Mouse (Mus musculus) lung, embryonic 15.5 days (tissue): ENCODE measurements around the gene Klc3. TPM values are rescaled to one million over a fixed set of nuclear protein-coding genes. Genes with fewer than 3 reads are reported as not detected.
A peak's percentile ranks its signal among the peaks of the same experiment; 100 is the strongest.

Source experiments
- ATAC-seq: fragments of 200-750 bp; cut with Nextera tagmentation; 2 replicates; pipeline ENCODE4 v1.8.0; 2017; ENCODE audit warnings: moderate number of reproducible peaks, borderline replicate concordance; ENCODE audit not compliant: low FRiP score, low TSS enrichment; ENCODE audit errors: extremely low read depth
- H3K27ac ChIP-seq: fragments of 300-500 bp; sonication (generic); 2 replicates; pipeline ENCODE4 v1.5.1; 2015; ENCODE audit warnings: moderate library complexity, mild to moderate bottlenecking, inconsistent platforms
- H3K27me3 ChIP-seq: fragments of 300-500 bp; sonication (generic); 2 replicates; pipeline ENCODE4 v1.6.1; 2015; ENCODE audit warnings: inconsistent platforms
- H3K36me3 ChIP-seq: fragments of 300-500 bp; sonication (generic); 2 replicates; pipeline ENCODE4 v1.6.1; 2015; ENCODE audit warnings: inconsistent platforms
- H3K4me1 ChIP-seq: fragments of 300-500 bp; sonication (generic); 2 replicates; pipeline ENCODE4 v1.6.1; 2015; ENCODE audit warnings: inconsistent platforms
- H3K4me2 ChIP-seq: fragments of 300-500 bp; sonication (generic); 2 replicates; pipeline ENCODE4 v1.6.1; 2015; ENCODE audit warnings: inconsistent platforms, mild to moderate bottlenecking, moderate library complexity
- H3K4me3 ChIP-seq: fragments of 300-500 bp; sonication (generic); 2 replicates; pipeline ENCODE4 v1.5.1; 2015; ENCODE audit warnings: mild to moderate bottlenecking, inconsistent platforms
- H3K9ac ChIP-seq: fragments of 300-500 bp; sonication (generic); 2 replicates; pipeline ENCODE4 v1.6.1; 2015; ENCODE audit warnings: inconsistent platforms
- H3K9me3 ChIP-seq: fragments of 300-500 bp; sonication (generic); 2 replicates; pipeline ENCODE4 v1.6.1; 2016; ENCODE audit warnings: inconsistent platforms
- WGBS: fragments of 180-500 bp; shearing (Covaris S2); methylation state at CpG from one replicate; pipeline ENCODE4 v1.1.7; 2015; 5-methylcytosine and 5-hydroxymethylcytosine counted together
- polyA plus RNA-seq: library from polyadenylated mRNA; unstranded; fragments of >200 nt; fragmentation: Nextera tagmentation; extraction: Ambion mirVana; gene quantifications from 2 replicates; pipeline ENCODE4 v1.2.1, GENCODE M21; 2015

Gene Klc3
- polyA plus RNA-seq, 1 experiment from 2014 or later, result 18.4 TPM

GRCm38 (mm10) chr7:19375368-19375767, 28.5 kb downstream of the Klc3 start:
- H3K27me3 ChIP-seq, result no peaks in the 10 kb centered on the region
- H3K4me2 ChIP-seq, result no peak overlapping the region
- no peaks in the 10 kb centered on the region for H3K36me3 ChIP-seq
- peak; percentile 13; the same call in 1 of the 2 replicates for ATAC-seq
- H3K4me3 ChIP-seq, result no peak overlapping the region
- WGBS, result 75% methylated on average over 18 of the region's 18 CpGs
- no peaks in the 10 kb centered on the region for H3K4me1 ChIP-seq
- H3K9me3 ChIP-seq, result no peaks in the 10 kb centered on the region
- no peak overlapping the region for H3K9ac ChIP-seq
- H3K27ac ChIP-seq, result no peak overlapping the region

GRCm38 (mm10) chr7:19373367-19373766, 30.5 kb downstream of the Klc3 start:
- Histone ChIP-seq H3K4me3 (no peak overlapping the region), H3K4me1 (no peaks in the 10 kb centered on the region), H3K4me2 (no peak overlapping the region), H3K27ac (no peak overlapping the region), H3K27me3 (peaks cover 11% of the 10 kb centered on the region), H3K9me3 (no peaks in the 10 kb centered on the region), H3K36me3 (no peaks in the 10 kb centered on the region), H3K9ac (no peak overlapping the region)
- 75% methylated on average over 2 of the region's 2 CpGs for WGBS
- no peak for ATAC-seq

GRCm38 (mm10) chr7:19369823-19370425, 34.0 kb downstream of the Klc3 start:
- Histone ChIP-seq H3K4me2 (peak overlapping the region; percentile 75), H3K9ac (peak overlapping the region; percentile 26; the same call in 1 of the 2 replicates), H3K36me3 (no peaks in the 10 kb centered on the region)

DNA sequence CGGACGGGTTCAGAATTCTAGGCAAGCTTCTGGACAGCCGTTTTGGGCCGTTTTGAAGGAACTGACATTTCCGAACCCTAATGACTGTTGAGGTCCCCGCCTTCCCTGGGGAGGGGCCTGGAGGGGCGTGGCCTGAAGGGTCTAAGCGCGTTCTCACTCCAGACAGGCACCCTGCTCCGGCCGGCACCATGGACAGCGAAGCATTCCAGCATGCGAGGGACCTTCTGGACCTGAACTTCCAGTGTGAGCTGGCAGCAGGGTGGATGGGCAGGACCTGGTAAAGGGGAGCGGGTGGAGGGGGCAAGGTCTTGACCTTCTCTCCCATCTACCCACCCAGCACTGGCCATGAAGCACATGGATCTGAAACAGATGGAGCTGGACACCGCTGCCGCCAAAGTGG, 35.5 kb downstream of the Klc3 start:
- ATAC-seq, result no peak
- H3K36me3 ChIP-seq, result no peaks in the 10 kb centered on the region
- no peaks in the 10 kb centered on the region for H3K4me1 ChIP-seq
- no peak overlapping the region for H3K27ac ChIP-seq
- no peak overlapping the region for H3K4me3 ChIP-seq
- no peaks in the 10 kb centered on the region for H3K9me3 ChIP-seq
- 14% methylated on average over 16 of the region's 16 CpGs for WGBS
- no peak overlapping the region for H3K9ac ChIP-seq
- H3K27me3 ChIP-seq, result peaks cover 11% of the 10 kb centered on the region
- H3K4me2 ChIP-seq, result no peak overlapping the region

More at GRCm38 (mm10) chr7:19369823-19370425, 34.0 kb downstream of the Klc3 start:
- whole genome bisulfite sequencing, result 13% methylated on average over 46 of the region's 46 CpGs
- Histone ChIP-seq H3K27me3 (peaks cover 11% of the 10 kb centered on the region), H3K9me3 (no peaks in the 10 kb centered on the region), H3K27ac (no peak overlapping the region), H3K4me1 (no peaks in the 10 kb centered on the region), H3K4me3 (peak overlapping the region; percentile 32)
- 0 out of 2 replicates have a peak, but pooled peaks have one; percentile 38 for ATAC-seq

GRCm38 (mm10) chr7:19365376-19365775, 38.5 kb downstream of the Klc3 start:
- no peak for ATAC-seq
- Histone ChIP-seq H3K9ac (no peak overlapping the region), H3K9me3 (no peaks in the 10 kb centered on the region), H3K4me3 (no peak overlapping the region), H3K36me3 (no peaks in the 10 kb centered on the region), H3K4me2 (no peak overlapping the region), H3K27ac (no peak overlapping the region), H3K27me3 (peaks cover 11% of the 10 kb centered on the region), H3K4me1 (peaks cover 18% of the 10 kb centered on the region)
- 68% methylated on average over 4 of the region's 4 CpGs for WGBS

DNA sequence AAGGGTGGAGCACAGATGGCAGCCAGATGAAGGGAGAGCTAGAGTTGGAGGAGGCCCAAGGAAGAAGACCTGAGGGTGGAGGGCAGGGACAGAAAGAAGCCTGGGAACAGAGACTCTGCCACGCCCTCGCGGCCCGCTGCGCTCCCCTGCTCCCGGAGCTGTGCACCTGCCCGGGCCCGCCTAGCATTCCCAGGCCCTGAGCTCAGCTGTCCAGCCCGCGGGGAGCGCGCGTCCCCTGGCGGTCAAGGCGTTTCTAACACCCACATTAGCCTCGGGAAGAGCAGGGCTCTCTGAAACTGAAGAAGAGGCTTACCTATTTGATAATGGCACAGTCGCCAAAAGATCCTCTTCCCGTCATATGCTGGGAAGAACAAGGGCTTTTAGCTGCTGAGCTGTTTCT, 40.0 kb downstream of the Klc3 start:
- no peak overlapping the region for H3K9ac ChIP-seq
- no peak for ATAC-seq
- no peak overlapping the region for H3K4me3 ChIP-seq
- no peaks in the 10 kb centered on the region for H3K36me3 ChIP-seq
- peaks cover 21% of the 10 kb centered on the region for H3K4me1 ChIP-seq
- 2% methylated on average over 18 of the region's 18 CpGs for WGBS
- 0 out of 2 replicates have a peak, but pooled peaks cover under 1% of the 10 kb centered on the region for H3K27me3 ChIP-seq
- no peak overlapping the region for H3K4me2 ChIP-seq
- no peaks in the 10 kb centered on the region for H3K9me3 ChIP-seq
- H3K27ac ChIP-seq, result no peak overlapping the region

DNA sequence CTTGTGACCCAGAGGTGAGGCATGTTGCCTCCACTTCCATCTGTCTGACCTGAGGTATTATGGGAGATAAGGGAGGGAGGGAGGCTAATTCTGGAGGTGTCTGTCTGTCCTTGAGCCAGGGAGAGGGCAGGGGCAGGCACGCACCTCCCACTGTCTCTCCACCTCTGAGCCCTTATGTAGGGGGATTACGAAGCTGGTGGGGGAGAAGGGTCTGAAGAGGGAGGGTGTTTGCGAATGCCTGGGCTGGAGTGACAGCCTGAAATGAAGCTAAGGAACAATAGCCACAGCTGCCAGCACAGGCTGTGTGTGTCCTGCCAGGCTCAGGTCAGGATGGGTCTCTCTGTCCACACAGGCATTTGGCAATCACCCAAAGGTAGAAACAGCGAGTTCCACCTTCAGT, 41.6 kb downstream of the Klc3 start:
- WGBS, result 27% methylated on average over 4 of the region's 4 CpGs
- no peak for ATAC-seq
- Histone ChIP-seq H3K9ac (no peak overlapping the region), H3K36me3 (peaks cover 2% of the 10 kb centered on the region; the same call in 1 of the 2 replicates), H3K4me1 (peaks cover 32% of the 10 kb centered on the region), H3K9me3 (no peaks in the 10 kb centered on the region), H3K27ac (no peak overlapping the region), H3K4me3 (peak overlapping the region; percentile 65), H3K27me3 (no peaks in the 10 kb centered on the region), H3K4me2 (peak overlapping the region; percentile 97; the same call in 1 of the 2 replicates)

DNA sequence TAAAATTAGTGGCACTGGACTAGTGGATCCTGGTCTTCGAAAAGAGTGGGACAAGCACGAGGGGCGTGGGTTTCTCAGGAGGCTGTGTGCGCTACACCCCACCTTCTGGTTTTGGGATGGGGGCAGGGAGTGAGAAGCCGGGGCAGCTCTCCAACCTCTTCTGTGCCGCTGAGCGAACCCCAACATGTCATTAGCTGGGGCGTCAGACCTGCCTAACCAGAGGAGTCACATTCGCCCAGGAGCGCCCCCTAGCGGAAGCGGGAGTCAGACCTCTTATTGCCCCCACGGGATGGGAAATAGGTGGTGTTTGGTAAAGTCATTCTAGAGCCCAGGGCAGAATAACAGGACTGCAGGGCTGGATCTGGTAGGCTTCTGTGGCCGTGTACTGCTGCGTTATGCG, 42.2 kb downstream of the Klc3 start:
- ATAC-seq, result no peak
- H3K9ac ChIP-seq, result peak overlapping the region; percentile 55
- 9% methylated on average over 16 of the region's 16 CpGs for WGBS
- H3K27ac ChIP-seq, result peak overlapping the region; percentile 31; the same call in 1 of the 2 replicates
- no peaks in the 10 kb centered on the region for H3K27me3 ChIP-seq
- H3K4me1 ChIP-seq, result peaks cover 32% of the 10 kb centered on the region
- H3K36me3 ChIP-seq, result peaks cover 7% of the 10 kb centered on the region; the same call in 1 of the 2 replicates
- H3K4me3 ChIP-seq, result peak overlapping the region; percentile 65
- H3K9me3 ChIP-seq, result no peaks in the 10 kb centered on the region
- H3K4me2 ChIP-seq, result peak overlapping the region; percentile 97

- Histone ChIP-seq H3K9ac (peak overlapping the region; percentile 55), H3K4me1 (peaks cover 32% of the 10 kb centered on the region), H3K27ac (peak overlapping the region; percentile 58), H3K36me3 (peaks cover 12% of the 10 kb centered on the region), H3K27me3 (no peaks in the 10 kb centered on the region), H3K4me2 (peak overlapping the region; percentile 97), H3K9me3 (no peaks in the 10 kb centered on the region), H3K4me3 (peak overlapping the region; percentile 65)
- ATAC-seq, result peak; percentile 76
- 0% methylated on average over 27 of the region's 27 CpGs for WGBS
Observed at GRCm38 (mm10) chr7:19360944-19361343, 43.0 kb downstream of the Klc3 start.

DNA sequence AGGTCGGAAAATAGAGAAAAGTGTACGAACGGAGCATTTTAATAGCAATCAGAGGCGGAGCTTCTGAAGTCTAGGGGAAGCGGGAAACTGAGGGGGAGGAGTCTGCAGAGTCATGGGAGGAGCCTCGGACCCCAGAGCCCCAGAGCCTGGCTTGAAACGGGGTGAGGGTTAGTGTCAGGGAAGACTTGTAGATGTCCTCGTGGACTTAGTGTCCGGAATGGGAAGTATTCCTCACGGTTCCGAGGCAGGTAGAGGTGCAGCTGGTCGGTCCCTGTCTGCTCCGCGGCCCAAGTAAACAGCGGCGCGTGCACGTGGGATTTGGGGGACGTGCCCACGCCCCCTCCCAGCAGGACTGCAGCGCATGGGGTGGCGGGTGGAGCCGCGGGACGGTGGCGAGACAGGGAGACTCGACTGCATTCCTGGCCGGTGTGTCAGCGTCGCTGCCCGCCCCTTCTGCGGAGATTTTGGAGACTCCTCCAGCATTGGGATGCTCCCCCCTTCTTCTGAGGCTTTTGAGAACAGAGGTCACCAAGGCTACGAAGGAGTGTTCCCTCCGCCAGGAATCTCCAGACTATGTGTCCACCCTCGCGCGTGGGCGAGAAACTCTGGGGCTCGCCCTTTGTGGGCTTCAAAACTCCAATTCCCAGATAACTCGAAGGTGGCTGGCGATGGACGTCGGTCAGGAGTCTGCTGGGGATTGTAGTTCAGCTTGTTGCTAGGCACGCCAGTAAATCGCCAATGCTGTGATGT, 43.8 kb downstream of the Klc3 start:
- peak overlapping the region; percentile 65 for H3K4me3 ChIP-seq
- no peaks in the 10 kb centered on the region for H3K9me3 ChIP-seq
- peaks cover 17% of the 10 kb centered on the region for H3K36me3 ChIP-seq
- H3K27ac ChIP-seq, result peak overlapping the region; percentile 74
- peaks cover 32% of the 10 kb centered on the region for H3K4me1 ChIP-seq
- H3K9ac ChIP-seq, result peak overlapping the region; percentile 42
- H3K4me2 ChIP-seq, result peak overlapping the region; percentile 97
- no peaks in the 10 kb centered on the region for H3K27me3 ChIP-seq
- WGBS, result under 1% methylated on average over 45 of the region's 45 CpGs
- ATAC-seq, result peak; percentile 68

DNA sequence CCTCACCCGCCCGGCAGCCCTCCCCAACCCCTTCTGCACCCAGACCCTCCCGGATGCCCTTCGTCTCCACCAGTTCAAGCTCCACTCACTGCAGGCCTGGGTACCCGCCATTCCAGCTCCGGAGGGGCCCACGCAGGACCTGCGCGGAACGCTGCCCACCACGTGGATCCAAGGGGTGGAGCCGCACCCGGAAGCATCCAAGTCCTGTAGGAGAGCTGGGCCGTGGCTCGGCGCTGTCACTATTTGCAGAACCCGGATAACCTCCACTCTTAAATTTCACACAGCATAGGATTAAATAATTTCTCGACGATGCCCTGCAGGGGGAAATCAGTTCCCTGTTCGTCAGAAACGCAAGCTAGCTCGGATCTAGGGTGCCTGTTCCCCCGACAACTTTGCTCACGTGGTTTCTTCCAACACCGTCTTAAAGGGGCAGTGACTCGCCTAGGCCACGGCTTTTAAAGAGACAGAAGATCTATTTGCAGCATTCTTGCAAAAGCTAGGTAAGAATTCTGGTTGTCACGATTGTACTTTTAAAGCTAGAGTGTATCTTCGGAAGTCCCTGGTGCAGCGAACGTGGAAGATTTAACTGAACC, 44.5 kb downstream of the Klc3 start, which contains the start of the genes Cd3eap and Ppp1r13l:
TSS of gene Cd3eap (minus strand) at position 185 of the 593 bp plus-strand sequence.
TSS of gene Ppp1r13l (plus strand) at position 451 of the 593 bp plus-strand sequence.
- Histone ChIP-seq H3K9me3 (no peaks in the 10 kb centered on the region), H3K27ac (peak within 1 kb of the TSS; percentile 74), H3K4me1 (peaks cover 32% of the 10 kb centered on the region), H3K9ac (peak within 1 kb of the TSS; percentile 42), H3K27me3 (no peaks in the 10 kb centered on the region), H3K36me3 (peaks cover 23% of the 10 kb centered on the region), H3K4me3 (peak within 1 kb of the TSS; percentile 65), H3K4me2 (peak within 1 kb of the TSS; percentile 97)
- peak; percentile 66 for ATAC-seq
- under 1% methylated on average over 31 of the region's 31 CpGs for WGBS
